Mouse (Mus musculus) hindbrain, embryonic 11.5 days (tissue): ENCODE data around the gene Exoc5. TPM values are rescaled to one million over a fixed set of nuclear protein-coding genes. Genes with fewer than 3 reads are reported as not detected.

Source experiments
- polyA plus RNA-seq: library from polyadenylated mRNA; unstranded; fragments of >200 nt; fragmentation: Nextera tagmentation; extraction: Ambion mirVana; gene quantifications from 2 replicates; pipeline ENCODE4 v1.2.1, GENCODE M21; 2014

Gene Exoc5
- polyA plus RNA-seq, 1 experiment from 2014 or later: 94.2 TPM

Other genes starting within 250 kb of the Exoc5 start
- 35.7 and 37.4 TPM in 2 replicates for gene Ap5m1, start 556 bp downstream of the Exoc5 start, polyA plus RNA-seq
- gene Naa30, start 105.6 kb upstream of the Exoc5 start, polyA plus RNA-seq: 16.9 and 18.9 TPM in 2 replicates
- gene ccdc198, start 178.8 kb upstream of the Exoc5 start, polyA plus RNA-seq: 0.14 and 1.3 TPM in 2 replicates